ENCODE assay signal across 8 mouse cellular contexts in genomic region chr16:50045552-50046547, GRCm38 (mm10).
DNase-seq lines count a peak whose midpoint lies in the region; ATAC-seq and TF ChIP-seq lines count a peak whose summit lies in the region.

No protein-coding gene starts in this region.

- DNase-seq in brain, adult 2 months (ENCODE audit: low read depth, low spot score) = peak; percentile 93
- peak; percentile 29 to 57 for DNase-seq in spleen, postnatal 14 days (ENCODE audit: low spot score in 2 of 2)

- 0 out of 2 replicates have a peak, but pooled peaks have one; percentile 15 for ATAC-seq in erythroblast, adult 5-6 weeks (replicated peaks; ENCODE audit: low FRiP score, poor library complexity, severe bottlenecking)
- peak; percentile 64; the same call in 1 of the 2 replicates for ATAC-seq in heart, embryonic 12.5 days (ENCODE audit: insufficient number of reproducible peaks, low FRiP score)
- ATAC-seq in kidney, embryonic 16.5 days (ENCODE audit: low FRiP score, low TSS enrichment) = peak; percentile 92
- ATAC-seq in limb, embryonic 15.5 days (ENCODE audit: insufficient number of reproducible peaks, low FRiP score, low TSS enrichment, low read depth) = no peak
- ATAC-seq in midbrain, embryonic 16.5 days = peak; percentile 92

- no peak overlapping the region for H3K4me3 ChIP-seq in C2C12 (ENCODE audit: insufficient read depth, poor library complexity, severe bottlenecking)
- peak overlapping the region; percentile 40 for H3K4me3 ChIP-seq in heart, embryonic 12.5 days
- peak overlapping the region; percentile 44 for H3K4me3 ChIP-seq in kidney, embryonic 16.5 days (ENCODE audit: low read length)
- H3K4me3 ChIP-seq in limb, embryonic 15.5 days = peak overlapping the region; percentile 34
- peak overlapping the region; percentile 41 for H3K4me3 ChIP-seq in midbrain, embryonic 16.5 days (ENCODE audit: low read depth, low read length)

- H3K4me1 ChIP-seq in heart, embryonic 12.5 days (replicated peaks) = no peaks in the 10 kb centered on the region
- H3K4me1 ChIP-seq in kidney, embryonic 16.5 days (ENCODE audit: insufficient read depth, low read length) = no peaks in the 10 kb centered on the region
- peaks cover 5% of the 10 kb centered on the region; the same call in 1 of the 2 replicates for H3K4me1 ChIP-seq in limb, embryonic 15.5 days
- H3K4me1 ChIP-seq in midbrain, embryonic 16.5 days (ENCODE audit: control insufficient read depth, insufficient read depth, low read length) = no peaks in the 10 kb centered on the region; the same call in 1 of the 2 replicates

- H3K79me2 ChIP-seq in C2C12 (ENCODE audit: control insufficient read depth, insufficient read depth) = no peaks in the 10 kb centered on the region

- H3K27ac ChIP-seq in heart, embryonic 12.5 days (ENCODE audit: poor library complexity, severe bottlenecking) = no peak overlapping the region
- no peak overlapping the region for H3K27ac ChIP-seq in kidney, embryonic 16.5 days (ENCODE audit: low read length)
- H3K27ac ChIP-seq in limb, embryonic 15.5 days = no peak overlapping the region
- H3K27ac ChIP-seq in midbrain, embryonic 16.5 days (ENCODE audit: low read length) = no peak overlapping the region

- WGBS in heart, embryonic 12.5 days = 8% methylated on average over 32 of the region's 32 CpGs
- WGBS in kidney, embryonic 16.5 days = 14% methylated on average over 32 of the region's 32 CpGs
- 15% methylated on average over 32 of the region's 32 CpGs for WGBS in limb, embryonic 15.5 days
- WGBS in midbrain, embryonic 16.5 days = 11% methylated on average over 32 of the region's 32 CpGs

- peak overlapping the region; percentile 68 for H3K4me2 ChIP-seq in heart, embryonic 12.5 days
- peak overlapping the region; percentile 62 for H3K4me2 ChIP-seq in kidney, embryonic 16.5 days (replicated peaks; ENCODE audit: low read depth, low read length)
- H3K4me2 ChIP-seq in limb, embryonic 15.5 days = peak overlapping the region; percentile 44
- H3K4me2 ChIP-seq in midbrain, embryonic 16.5 days (ENCODE audit: low read length) = peak overlapping the region; percentile 75

- H3K9ac ChIP-seq in heart, embryonic 12.5 days = no peak overlapping the region
- H3K9ac ChIP-seq in kidney, embryonic 16.5 days (replicated peaks; ENCODE audit: low read length) = peak overlapping the region; percentile 34
- H3K9ac ChIP-seq in limb, embryonic 15.5 days = no peak overlapping the region
- H3K9ac ChIP-seq in midbrain, embryonic 16.5 days (ENCODE audit: low read depth, low read length) = peak overlapping the region; percentile 58

- no peaks in the 10 kb centered on the region for H3K79me3 ChIP-seq in C2C12 (ENCODE audit: low read depth)

- no peak overlapping the region for H3ac ChIP-seq in C2C12 (ENCODE audit: control insufficient read depth, insufficient read length, low read depth)

- no peaks in the 10 kb centered on the region for H3K9me3 ChIP-seq in heart, embryonic 12.5 days (replicated peaks)
- H3K9me3 ChIP-seq in kidney, embryonic 16.5 days (ENCODE audit: low read length) = peaks cover 3% of the 10 kb centered on the region; the same call in 1 of the 2 replicates
- no peaks in the 10 kb centered on the region for H3K9me3 ChIP-seq in limb, embryonic 15.5 days
- H3K9me3 ChIP-seq in midbrain, embryonic 16.5 days (replicated peaks; ENCODE audit: control insufficient read depth, low read length, poor library complexity, severe bottlenecking) = no peaks in the 10 kb centered on the region

- peak; percentile 34 for TF ChIP-seq CTCF in C2C12 (IDR thresholded peaks at IDR 0.05; ENCODE audit: control insufficient read depth, insufficient read depth, insufficient read length)

- no peaks in the 10 kb centered on the region for H3K27me3 ChIP-seq in C2C12 (ENCODE audit: control insufficient read depth, insufficient read depth, insufficient read length)
- 0 out of 2 replicates have a peak, but pooled peaks cover 3% of the 10 kb centered on the region for H3K27me3 ChIP-seq in heart, embryonic 12.5 days (replicated peaks)
- H3K27me3 ChIP-seq in kidney, embryonic 16.5 days (ENCODE audit: insufficient read depth, low read length) = no peaks in the 10 kb centered on the region
- no peaks in the 10 kb centered on the region for H3K27me3 ChIP-seq in limb, embryonic 15.5 days
- no peaks in the 10 kb centered on the region for H3K27me3 ChIP-seq in midbrain, embryonic 16.5 days (ENCODE audit: control insufficient read depth, insufficient read depth, low read depth, low read length)

- H3K36me3 ChIP-seq in C2C12 (ENCODE audit: control insufficient read depth, insufficient read depth) = no peaks in the 10 kb centered on the region
- H3K36me3 ChIP-seq in heart, embryonic 12.5 days = no peaks in the 10 kb centered on the region
- no peaks in the 10 kb centered on the region for H3K36me3 ChIP-seq in kidney, embryonic 16.5 days (ENCODE audit: insufficient read depth, low read length)
- no peaks in the 10 kb centered on the region for H3K36me3 ChIP-seq in limb, embryonic 15.5 days
- H3K36me3 ChIP-seq in midbrain, embryonic 16.5 days (ENCODE audit: control insufficient read depth, insufficient read depth, low read length) = no peaks in the 10 kb centered on the region

TF ChIP-seq in C2C12, 6 proteins besides CTCF, POLR2A, EP300 and RAD21:
- TF ChIP-seq CEBPB (IDR thresholded peaks at IDR 0.05; ENCODE audit: low read depth) = no peak
- TF ChIP-seq MYOG (IDR thresholded peaks at IDR 0.05; ENCODE audit: control insufficient read depth, extremely low read depth, insufficient read length) = no peak
- no peak for TF ChIP-seq USF1 (IDR thresholded peaks at IDR 0.05; ENCODE audit: low read depth)
- no peak for TF ChIP-seq MAX (IDR thresholded peaks at IDR 0.05)

Comparison
In these comparisons a context has a peak if more than half of its experiments do, and no peak if none do; other contexts are left out.
1. H3K9ac ChIP-seq: peak in kidney, embryonic 16.5 days (single experiment) and midbrain, embryonic 16.5 days (single experiment); none in heart, embryonic 12.5 days (single experiment) and limb, embryonic 15.5 days (single experiment).
2. Peak in every context shown above with its lines, with median percentiles within 50 percentile points of each other: H3K4me2 ChIP-seq.